Mouse (Mus musculus) forebrain, embryonic 13.5 days (tissue): Measurements from ENCODE around the gene Psmb10. TPM values are rescaled to one million over a fixed set of nuclear protein-coding genes. Genes with fewer than 3 reads are reported as not detected.

Experiments used
- ATAC-seq: fragments of 200-750 bp; cut with Nextera tagmentation; 2 replicates; pipeline ENCODE4 v1.8.0; 2017
- H3K27ac ChIP-seq: fragments of 300-500 bp; sonication (generic); 2 replicates; pipeline ENCODE4 v1.5.1; 2015; ENCODE audit warnings: inconsistent platforms, mild to moderate bottlenecking, moderate library complexity
- H3K27me3 ChIP-seq: fragments of 300-500 bp; sonication (generic); 2 replicates; pipeline ENCODE4 v1.6.1; 2015; ENCODE audit warnings: mild to moderate bottlenecking, inconsistent platforms
- H3K36me3 ChIP-seq: fragments of 300-500 bp; sonication (generic); 2 replicates; pipeline ENCODE4 v1.6.1; 2015; ENCODE audit warnings: mild to moderate bottlenecking, inconsistent platforms; ENCODE audit not compliant: poor library complexity, severe bottlenecking
- H3K4me1 ChIP-seq: fragments of 300-500 bp; sonication (generic); 2 replicates; pipeline ENCODE4 v1.6.1; 2015; ENCODE audit warnings: inconsistent platforms
- H3K4me2 ChIP-seq: fragments of 300-500 bp; sonication (generic); 2 replicates; pipeline ENCODE4 v1.6.1; 2015; ENCODE audit warnings: inconsistent platforms, mild to moderate bottlenecking, moderate library complexity
- H3K4me3 ChIP-seq: fragments of 300-500 bp; sonication (generic); 2 replicates; pipeline ENCODE4 v1.5.1; 2015; ENCODE audit warnings: mild to moderate bottlenecking, inconsistent platforms
- H3K9ac ChIP-seq: fragments of 300-500 bp; sonication (generic); 2 replicates; pipeline ENCODE4 v1.6.1; 2015; ENCODE audit warnings: mild to moderate bottlenecking, inconsistent platforms
- H3K9me3 ChIP-seq: fragments of 300-500 bp; sonication (generic); replicated peaks from 2 replicates; pipeline ENCODE4 v1.6.1; 2016; ENCODE audit warnings: inconsistent platforms
- WGBS: fragments of 180-500 bp; shearing (Covaris S2); methylation state at CpG from one replicate; pipeline ENCODE4 v1.1.7; 2015; 5-methylcytosine and 5-hydroxymethylcytosine counted together
- polyA plus RNA-seq: library from polyadenylated mRNA; unstranded; fragments of >200 nt; fragmentation: Nextera tagmentation; extraction: Ambion mirVana; gene quantifications from 2 replicates; pipeline ENCODE4 v1.2.1, GENCODE M21; 2015

Psmb10 gene
- polyA plus RNA-seq, 1 experiment from 2014 or later = 29.1 TPM

GRCm38 (mm10) chr8:105961536-105961935, 23.3 kb upstream of the Psmb10 start:
- Histone ChIP-seq H3K36me3 (no peaks in the 10 kb centered on the region), H3K9me3 (no peaks in the 10 kb centered on the region), H3K4me3 (no peak overlapping the region), H3K27ac (no peak overlapping the region), H3K4me2 (no peak overlapping the region), H3K9ac (no peak overlapping the region), H3K4me1 (peaks cover 12% of the 10 kb centered on the region; the same call in 1 of the 2 replicates), H3K27me3 (peaks cover 32% of the 10 kb centered on the region)
- WGBS = 87% methylated on average over 10 of the region's 10 CpGs
- no peak for ATAC-seq

- no peak overlapping the region for H3K4me3 ChIP-seq
- H3K9me3 ChIP-seq = no peaks in the 10 kb centered on the region
- H3K36me3 ChIP-seq = no peaks in the 10 kb centered on the region
- H3K4me2 ChIP-seq = no peak overlapping the region
- peaks cover 28% of the 10 kb centered on the region for H3K27me3 ChIP-seq
- no peak overlapping the region for H3K27ac ChIP-seq
- WGBS = 82% methylated on average over 14 of the region's 14 CpGs
- H3K4me1 ChIP-seq = peaks cover 11% of the 10 kb centered on the region; the same call in 1 of the 2 replicates
- no peak overlapping the region for H3K9ac ChIP-seq
- ATAC-seq = no peak
Observed at GRCm38 (mm10) chr8:105961101-105961500, 22.9 kb upstream of the Psmb10 start.

- no peaks in the 10 kb centered on the region for H3K9me3 ChIP-seq
- no peak overlapping the region for H3K4me2 ChIP-seq
- no peaks in the 10 kb centered on the region for H3K4me1 ChIP-seq
- no peak for ATAC-seq
- WGBS = 79% methylated on average over 7 of the region's 7 CpGs
- no peak overlapping the region for H3K27ac ChIP-seq
- H3K4me3 ChIP-seq = no peak overlapping the region
- H3K36me3 ChIP-seq = no peaks in the 10 kb centered on the region
- H3K9ac ChIP-seq = no peak overlapping the region
- peaks cover 10% of the 10 kb centered on the region for H3K27me3 ChIP-seq
Observed at GRCm38 (mm10) chr8:105959350-105959749, 21.1 kb upstream of the Psmb10 start.

- WGBS = 77% methylated on average over 2 of the region's 4 CpGs
- H3K9me3 ChIP-seq = no peaks in the 10 kb centered on the region
- H3K27me3 ChIP-seq = no peaks in the 10 kb centered on the region
- H3K36me3 ChIP-seq = no peaks in the 10 kb centered on the region
- H3K9ac ChIP-seq = no peak overlapping the region
- H3K27ac ChIP-seq = no peak overlapping the region
- ATAC-seq = no peak
- no peak overlapping the region for H3K4me2 ChIP-seq
- no peaks in the 10 kb centered on the region for H3K4me1 ChIP-seq
- H3K4me3 ChIP-seq = no peak overlapping the region
Observed at GRCm38 (mm10) chr8:105957813-105958212, 19.6 kb upstream of the Psmb10 start.

GRCm38 (mm10) chr8:105956556-105956955, 18.3 kb upstream of the Psmb10 start:
- 91% methylated on average over 4 of the region's 4 CpGs for WGBS
- H3K9me3 ChIP-seq = no peaks in the 10 kb centered on the region

GRCm38 (mm10) chr8:105951057-105951659, 12.9 kb upstream of the Psmb10 start:
- Histone ChIP-seq H3K36me3 (peaks cover 4% of the 10 kb centered on the region; the same call in 1 of the 2 replicates), H3K9ac (no peak overlapping the region), H3K27ac (no peak overlapping the region; the same call in 1 of the 2 replicates), H3K4me1 (peaks cover 10% of the 10 kb centered on the region; the same call in 1 of the 2 replicates), H3K4me3 (no peak overlapping the region), H3K4me2 (no peak overlapping the region), H3K27me3 (no peaks in the 10 kb centered on the region), H3K9me3 (no peaks in the 10 kb centered on the region)
- peak; percentile 81; the same call in 1 of the 2 replicates for ATAC-seq
- WGBS = 57% methylated on average over 7 of the region's 7 CpGs

More at GRCm38 (mm10) chr8:105956556-105956955, 18.3 kb upstream of the Psmb10 start:
- no peak for ATAC-seq
- no peak overlapping the region for H3K4me3 ChIP-seq
- H3K36me3 ChIP-seq = no peaks in the 10 kb centered on the region
- H3K9ac ChIP-seq = no peak overlapping the region
- no peaks in the 10 kb centered on the region for H3K27me3 ChIP-seq
- H3K4me2 ChIP-seq = no peak overlapping the region
- H3K27ac ChIP-seq = no peak overlapping the region
- no peaks in the 10 kb centered on the region for H3K4me1 ChIP-seq

GRCm38 (mm10) chr8:105949350-105949749, 11.1 kb upstream of the Psmb10 start:
- Histone ChIP-seq H3K27me3 (no peaks in the 10 kb centered on the region), H3K4me2 (no peak overlapping the region), H3K9ac (no peak overlapping the region), H3K4me3 (no peak overlapping the region), H3K4me1 (peaks cover 10% of the 10 kb centered on the region; the same call in 1 of the 2 replicates), H3K27ac (no peak overlapping the region), H3K9me3 (no peaks in the 10 kb centered on the region), H3K36me3 (peaks cover 14% of the 10 kb centered on the region; the same call in 1 of the 2 replicates)
- 45% methylated on average over 10 of the region's 10 CpGs for WGBS
- 0 out of 2 replicates have a peak, but pooled peaks have one; percentile 30 for ATAC-seq

GRCm38 (mm10) chr8:105943321-105943739, 5.1 kb upstream of the Psmb10 start, which contains the start of gene Lcat:
Gene Lcat, minus strand, starts transcription at chr8:105943382.
- no peak within 1 kb of the TSS for H3K9ac ChIP-seq
- peaks cover 14% of the 10 kb centered on the region; the same call in 1 of the 2 replicates for H3K36me3 ChIP-seq
- ATAC-seq = no peak
- no peaks in the 10 kb centered on the region; the same call in 1 of the 2 replicates for H3K4me1 ChIP-seq
- no peaks in the 10 kb centered on the region for H3K27me3 ChIP-seq
- H3K4me3 ChIP-seq = no peak within 1 kb of the TSS
- no peak within 1 kb of the TSS for H3K27ac ChIP-seq
- no peaks in the 10 kb centered on the region for H3K9me3 ChIP-seq
- H3K4me2 ChIP-seq = no peak within 1 kb of the TSS
- WGBS = 46% methylated on average over 8 of the region's 8 CpGs

- H3K9ac ChIP-seq = no peak overlapping the region
- H3K27me3 ChIP-seq = no peaks in the 10 kb centered on the region
- no peak overlapping the region for H3K4me2 ChIP-seq
- H3K4me3 ChIP-seq = no peak overlapping the region
- peaks cover 14% of the 10 kb centered on the region; the same call in 1 of the 2 replicates for H3K36me3 ChIP-seq
- peaks cover 5% of the 10 kb centered on the region for H3K4me1 ChIP-seq
- H3K9me3 ChIP-seq = no peaks in the 10 kb centered on the region
- no peak for ATAC-seq
- 93% methylated on average over 5 of the region's 5 CpGs for WGBS
- H3K27ac ChIP-seq = no peak overlapping the region
Observed at GRCm38 (mm10) chr8:105942542-105942941, 4.3 kb upstream of the Psmb10 start.

GRCm38 (mm10) chr8:105942026-105942425, 3.8 kb upstream of the Psmb10 start:
- Histone ChIP-seq H3K9ac (no peak overlapping the region), H3K36me3 (peaks cover 10% of the 10 kb centered on the region; the same call in 1 of the 2 replicates), H3K27me3 (no peaks in the 10 kb centered on the region), H3K4me1 (peaks cover 5% of the 10 kb centered on the region), H3K4me3 (no peak overlapping the region), H3K9me3 (no peaks in the 10 kb centered on the region), H3K27ac (no peak overlapping the region), H3K4me2 (no peak overlapping the region)
- 94% methylated on average over 11 of the region's 11 CpGs for WGBS
- no peak for ATAC-seq

- peak overlapping the region; percentile 96 for H3K4me2 ChIP-seq
- H3K9ac ChIP-seq = peak overlapping the region; percentile 83
- peak overlapping the region; percentile 68 for H3K4me3 ChIP-seq
- peak; percentile 42; the same call in 1 of the 2 replicates for ATAC-seq
- no peaks in the 10 kb centered on the region for H3K27me3 ChIP-seq
- H3K4me1 ChIP-seq = peaks cover 18% of the 10 kb centered on the region
- 2% methylated on average over 33 of the region's 33 CpGs for WGBS
- peak overlapping the region; percentile 82 for H3K27ac ChIP-seq
- no peaks in the 10 kb centered on the region for H3K9me3 ChIP-seq
- H3K36me3 ChIP-seq = peaks cover 1% of the 10 kb centered on the region; the same call in 1 of the 2 replicates
Observed at GRCm38 (mm10) chr8:105937496-105938305, 543 bp downstream of the Psmb10 start.
